Comparison of ENCODE assay signal across 9 mouse cellular contexts in the genomic region with DNA sequence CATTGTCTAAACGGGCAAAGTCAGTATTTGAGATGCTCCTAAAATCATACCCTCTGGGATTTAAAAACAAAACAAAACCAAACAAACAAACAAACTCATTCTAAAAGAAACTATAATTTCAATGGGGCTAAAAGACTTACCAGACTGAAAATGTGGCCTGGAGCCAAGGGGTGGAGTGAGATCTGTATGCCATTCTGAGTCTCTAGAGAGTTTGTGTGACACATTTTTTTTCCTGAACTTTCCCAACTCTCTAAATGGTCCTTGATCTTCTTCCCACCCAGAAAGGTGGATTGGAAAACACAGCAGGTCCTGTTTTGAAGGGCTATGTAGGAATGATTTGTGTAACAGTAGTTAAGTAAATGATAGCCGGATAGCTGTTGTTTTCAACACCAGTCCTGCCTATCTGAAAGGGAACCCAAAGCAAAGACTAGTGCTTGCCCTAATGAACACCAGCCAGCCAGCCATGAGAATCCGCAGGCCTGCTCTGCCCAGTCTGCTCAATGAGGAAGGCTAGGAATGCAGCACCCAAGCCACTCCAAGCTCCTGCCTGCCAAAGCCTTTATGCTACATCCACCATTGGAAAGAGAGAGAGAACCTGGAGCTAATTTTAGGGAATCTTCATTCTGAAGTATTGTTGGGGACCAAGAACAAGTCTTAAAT. TPM values are rescaled to one million over a fixed set of nuclear protein-coding genes. Genes with fewer than 3 reads are reported as not detected.
DNase-seq lines count a peak whose midpoint lies in the region; ATAC-seq and TF ChIP-seq lines count a peak whose summit lies in the region.
"Had no signal": no experiment of that assay in that cellular context is flagged by ENCODE, and none has a peak within 500 bp of the region (broad histone marks: within the 10 kb centered on the region; RNA-seq: fewer than 3 reads in every experiment).

No protein-coding gene starts in this region.

- no peaks in the 10 kb centered on the region for H3K9me3 ChIP-seq in embryonic facial prominence, embryonic 10.5 days
- H3K9me3 ChIP-seq in liver, embryonic 12.5 days (replicated peaks): no peaks in the 10 kb centered on the region
- H3K9me3 ChIP-seq: midbrain, embryonic 12.5 days had no signal

- no peaks in the 10 kb centered on the region for H3K27me3 ChIP-seq in liver, adult 2 months (ENCODE audit: control insufficient read depth, insufficient read depth, low read length)
- H3K27me3 ChIP-seq in embryonic facial prominence, embryonic 10.5 days (replicated peaks; ENCODE audit: low read depth, poor library complexity, severe bottlenecking): peaks cover 13% of the 10 kb centered on the region
- no peaks in the 10 kb centered on the region for H3K27me3 ChIP-seq in liver, embryonic 12.5 days (replicated peaks)

- TF ChIP-seq POLR2A in liver, adult 2 months (IDR thresholded peaks at IDR 0.05; ENCODE audit: extremely low read depth, insufficient read depth, low read length): no peak

- H3K4me3 ChIP-seq in liver, adult 2 months (ENCODE audit: insufficient read depth, low read depth, low read length): peak overlapping the region; percentile 75
- H3K4me3 ChIP-seq in embryonic facial prominence, embryonic 10.5 days: peak overlapping the region; percentile 65; the same call in 1 of the 2 replicates
- peak overlapping the region; percentile 72 for H3K4me3 ChIP-seq in liver, embryonic 12.5 days

- DNase-seq in liver, adult 2 months (ENCODE audit: extremely low read depth, low read depth, low spot score): peak; percentile 75
- DNase-seq in liver: no peak
- DNase-seq in embryonic facial prominence, embryonic 10.5 days (ENCODE audit: low spot score): no peak
- peak; percentile 50 to 58 for DNase-seq in heart, postnatal 10 days
- DNase-seq in cerebellum, postnatal 14 days: no peak
- DNase-seq in layer of hippocampus, postnatal 14 days (ENCODE audit: low spot score in 2 of 2): no peak
- DNase-seq in natural killer cell, adult 2 months (ENCODE audit: low spot score in 2 of 2): no peak

- H3K4me1 ChIP-seq in liver, adult 2 months (ENCODE audit: control insufficient read depth, insufficient read depth, low read length): peaks cover 21% of the 10 kb centered on the region
- H3K4me1 ChIP-seq in embryonic facial prominence, embryonic 10.5 days: peaks cover 10% of the 10 kb centered on the region
- peaks cover 63% of the 10 kb centered on the region for H3K4me1 ChIP-seq in liver, embryonic 12.5 days

- intact Hi-C loops in heart, postnatal 10 days (cut with DNase I): loop anchor here (5.0 kb wide), 1 partner anchor 123 kb away; no protein-coding TSS in a partner anchor

- peak overlapping the region; percentile 74 for H3K4me2 ChIP-seq in liver, embryonic 12.5 days

- no peak for TF ChIP-seq CTCF in liver, adult 2 months (IDR thresholded peaks at IDR 0.05; ENCODE audit: low read depth, low read length)

- no peaks in the 10 kb centered on the region for H3K36me3 ChIP-seq in liver, adult 2 months (ENCODE audit: control insufficient read depth, insufficient read depth, low read length)
- no peaks in the 10 kb centered on the region for H3K36me3 ChIP-seq in embryonic facial prominence, embryonic 10.5 days (replicated peaks)
- H3K36me3 ChIP-seq in liver, embryonic 12.5 days: 0 out of 2 replicates have a peak, but pooled peaks cover 3% of the 10 kb centered on the region
- H3K36me3 ChIP-seq: midbrain, embryonic 12.5 days had no signal

- WGBS in liver, adult 2 months: 15% methylated on average over 3 of the region's 3 CpGs
- WGBS in embryonic facial prominence, embryonic 10.5 days: 63% methylated on average over 3 of the region's 3 CpGs
- 55% methylated on average over 3 of the region's 3 CpGs for WGBS in liver, embryonic 12.5 days (ENCODE audit: insufficient replicate concordance)

- peak overlapping the region; percentile 74 for H3K9ac ChIP-seq in liver, adult 2 months (ENCODE audit: low read depth, low read length)
- peak overlapping the region; percentile 78 for H3K9ac ChIP-seq in liver, embryonic 12.5 days

- peak overlapping the region; percentile 98 for H3K27ac ChIP-seq in liver, adult 2 months (replicated peaks; ENCODE audit: insufficient read depth, low read depth, low read length)
- no peak overlapping the region for H3K27ac ChIP-seq in embryonic facial prominence, embryonic 10.5 days (replicated peaks)
- H3K27ac ChIP-seq in liver, embryonic 12.5 days: peak overlapping the region; percentile 87
- H3K27ac ChIP-seq: midbrain, embryonic 12.5 days had no signal

- peaks cover 21% of the 10 kb centered on the region; the same call in 1 of the 2 replicates for H3K79me2 ChIP-seq in liver, adult 2 months (ENCODE audit: control insufficient read depth, insufficient read depth, low read length)

- ATAC-seq in liver, embryonic 12.5 days: no peak

RNA-seq across cellular contexts. Expression of a gene that starts 1.0 kb away (rescaled TPM):
- 10.4 and 13.0 TPM in 2 replicates for total RNA-seq in liver, adult 2 months (2014; rRNA removed)
- polyA plus RNA-seq in liver, adult 2 months (2012; rRNA removed): 5.3 and 5.5 TPM in 2 replicates
- 2.3 and 3.1 TPM in 2 replicates for polyA plus RNA-seq in embryonic facial prominence, embryonic 10.5 days (2016; fragmentation: Nextera tagmentation; extraction: Ambion mirVana)
- total RNA-seq in heart, postnatal 10 days (2021): 10 to 100 TPM; 29.9 to 36.6 TPM
- polyA plus RNA-seq in liver, embryonic 12.5 days (2016; fragmentation: Nextera tagmentation; extraction: Ambion mirVana): 24.1 and 26.5 TPM in 2 replicates
- total RNA-seq in layer of hippocampus, postnatal 14 days (2021): 1 to 10 TPM; 2.9 to 4.5 TPM

Comparison
In these comparisons a context has a peak if more than half of its experiments do, and no peak if none do; other contexts are left out.
1. DNase-seq: peak in liver, adult 2 months (single experiment) and heart, postnatal 10 days (2 of 2); none in liver (single experiment), embryonic facial prominence, embryonic 10.5 days (single experiment), cerebellum, postnatal 14 days (0 of 2), layer of hippocampus, postnatal 14 days (0 of 2) and natural killer cell, adult 2 months (0 of 2).
2. Peak in every context shown above with its lines, with median percentiles within 50 percentile points of each other: H3K4me3 ChIP-seq.